Mouse (Mus musculus) midbrain, embryonic 14.5 days (tissue): ENCODE results near the gene Tmprss7. TPM values are rescaled to one million over a fixed set of nuclear protein-coding genes. Genes with fewer than 3 reads are reported as not detected.
A peak's percentile ranks its signal among the peaks of the same experiment; 100 is the strongest.

ENCODE experiments used
- ATAC-seq: fragments of 200-750 bp; cut with Nextera tagmentation; 2 replicates; pipeline ENCODE4 v1.8.0; 2017; ENCODE audit warnings: moderate number of reproducible peaks, moderate library complexity; ENCODE audit not compliant: low FRiP score, low TSS enrichment
- DNase-seq: peaks from one replicate; pipeline ENCODE4 v3.0.0-alpha.2; 2015
- H3K27ac ChIP-seq: fragments of 300-500 bp; sonication (generic); replicated peaks from 2 replicates; pipeline ENCODE4 v1.5.1; 2014; ENCODE audit warnings: mild to moderate bottlenecking, low read depth, low read length, moderate library complexity
- H3K27me3 ChIP-seq: fragments of 300-500 bp; sonication (generic); 2 replicates; pipeline ENCODE4 v1.6.1; 2014; ENCODE audit warnings: low read length, control low read depth, mixed read lengths; ENCODE audit not compliant: control insufficient read depth, insufficient read depth
- H3K36me3 ChIP-seq: fragments of 300-500 bp; sonication (generic); 2 replicates; pipeline ENCODE4 v1.6.1; 2014; ENCODE audit warnings: low read length, control low read depth; ENCODE audit not compliant: control insufficient read depth, insufficient read depth
- H3K4me1 ChIP-seq: fragments of 300-500 bp; sonication (generic); 2 replicates; pipeline ENCODE4 v1.6.1; 2014; ENCODE audit warnings: mild to moderate bottlenecking, antibody characterized with exemption, low read length, control low read depth; ENCODE audit not compliant: control insufficient read depth, insufficient read depth
- H3K4me2 ChIP-seq: fragments of 300-500 bp; sonication (generic); 2 replicates; pipeline ENCODE4 v1.6.1; 2014; ENCODE audit warnings: mild to moderate bottlenecking, low read length, moderate library complexity
- H3K4me3 ChIP-seq: fragments of 300-500 bp; sonication (generic); replicated peaks from 2 replicates; pipeline ENCODE4 v1.5.1; 2014; ENCODE audit warnings: low read depth, low read length
- H3K9ac ChIP-seq: fragments of 300-500 bp; sonication (generic); replicated peaks from 2 replicates; pipeline ENCODE4 v1.6.1; 2014; ENCODE audit warnings: mild to moderate bottlenecking, low read length, moderate library complexity
- H3K9me3 ChIP-seq: fragments of 300-500 bp; sonication (generic); 2 replicates; pipeline ENCODE4 v1.6.1; 2016; ENCODE audit warnings: low read length, control low read depth, mixed read lengths; ENCODE audit not compliant: control insufficient read depth
- WGBS: fragments of 180-500 bp; shearing (Covaris S2); extraction: QIAGEN DNeasy Blood & Tissue Kit; methylation state at CpG from one replicate; pipeline ENCODE4 v1.1.7; 2014; 5-methylcytosine and 5-hydroxymethylcytosine counted together
- polyA plus RNA-seq: library from polyadenylated mRNA; unstranded; fragments of >200 nt; fragmentation: Nextera tagmentation; extraction: Ambion mirVana; gene quantifications from 2 replicates; pipeline ENCODE4 v1.2.1, GENCODE M21; 2014

Gene Tmprss7
- polyA plus RNA-seq, 1 experiment from 2014 or later, result 0.29 TPM

- ATAC-seq (no peak), DNase-seq (no peak)
- peak overlapping the region; percentile 46 for H3K4me2 ChIP-seq
- no peaks in the 10 kb centered on the region for H3K9me3 ChIP-seq
- no peak overlapping the region for H3K27ac ChIP-seq
- H3K4me1 ChIP-seq, result no peaks in the 10 kb centered on the region
- H3K36me3 ChIP-seq, result no peaks in the 10 kb centered on the region
- no peak overlapping the region for H3K9ac ChIP-seq
- H3K27me3 ChIP-seq, result 0 out of 2 replicates have a peak, but pooled peaks cover 4% of the 10 kb centered on the region
- H3K4me3 ChIP-seq, result peak overlapping the region; percentile 16
- 15% methylated on average over 17 of the region's 17 CpGs for WGBS
Observed at GRCm38 (mm10) chr16:45653009-45653933, 40.2 kb downstream of the Tmprss7 start.

DNA sequence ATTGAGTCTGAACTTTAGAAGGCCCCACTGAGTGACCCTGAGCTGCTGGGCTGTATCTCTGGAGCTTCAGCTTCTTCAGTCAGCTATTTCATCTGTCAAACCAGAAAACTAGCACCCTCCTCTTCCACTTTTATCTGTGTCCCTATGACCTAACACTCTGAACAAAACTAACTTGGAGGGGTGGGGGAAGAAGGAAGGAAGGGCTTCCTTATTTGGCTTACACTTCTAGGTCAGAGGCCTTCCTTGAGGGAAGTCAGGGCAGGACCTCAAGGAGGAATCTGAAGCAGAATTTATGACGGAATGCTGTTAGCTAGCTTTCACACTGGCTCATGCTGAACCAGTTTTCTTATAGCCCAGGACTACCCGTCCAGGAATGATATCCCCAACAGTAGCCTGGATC lies 42.0 kb downstream of the Tmprss7 start:
- DNase-seq (no peak), ATAC-seq (no peak)
- Histone ChIP-seq H3K9me3 (no peaks in the 10 kb centered on the region), H3K4me2 (no peak overlapping the region), H3K36me3 (no peaks in the 10 kb centered on the region), H3K4me3 (no peak overlapping the region), H3K4me1 (no peaks in the 10 kb centered on the region), H3K9ac (no peak overlapping the region), H3K27me3 (0 out of 2 replicates have a peak, but pooled peaks cover 4% of the 10 kb centered on the region), H3K27ac (no peak overlapping the region)
- 81% methylated on average over 2 of the region's 2 CpGs for WGBS

- Histone ChIP-seq H3K4me1 (no peaks in the 10 kb centered on the region), H3K9ac (no peak overlapping the region), H3K36me3 (no peaks in the 10 kb centered on the region), H3K4me3 (no peak overlapping the region), H3K4me2 (no peak overlapping the region), H3K9me3 (no peaks in the 10 kb centered on the region), H3K27me3 (no peaks in the 10 kb centered on the region), H3K27ac (no peak overlapping the region)
- 79% methylated on average over 6 of the region's 6 CpGs for WGBS
- DNase-seq (no peak), ATAC-seq (no peak)
Observed at GRCm38 (mm10) chr16:45644380-45644779, 49.1 kb downstream of the Tmprss7 start.

DNA sequence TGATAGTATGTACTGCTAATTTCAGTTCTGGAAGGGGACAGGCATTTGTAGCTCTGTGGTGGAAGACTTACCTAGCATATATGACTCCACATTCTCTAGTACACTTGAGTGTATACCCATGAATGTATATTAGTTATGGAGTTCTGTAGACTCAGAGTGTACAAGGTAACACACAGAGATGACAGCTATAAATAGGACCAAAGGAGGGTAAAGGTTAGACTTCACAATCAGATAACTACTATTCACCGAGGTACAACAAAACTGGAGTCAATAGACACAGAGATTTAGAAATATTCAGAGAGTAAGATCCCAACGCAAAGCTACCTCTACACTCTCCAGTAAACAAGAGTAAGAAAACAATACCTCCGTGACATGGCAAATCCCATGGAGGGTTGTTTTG lies 49.5 kb downstream of the Tmprss7 start:
- H3K27me3 ChIP-seq, result no peaks in the 10 kb centered on the region
- H3K9me3 ChIP-seq, result no peaks in the 10 kb centered on the region
- no peak for DNase-seq
- H3K4me3 ChIP-seq, result no peak overlapping the region
- H3K9ac ChIP-seq, result no peak overlapping the region
- H3K4me1 ChIP-seq, result no peaks in the 10 kb centered on the region
- 95% methylated on average over 3 of the region's 3 CpGs for WGBS
- ATAC-seq, result no peak
- H3K4me2 ChIP-seq, result no peak overlapping the region
- no peak overlapping the region for H3K27ac ChIP-seq
- H3K36me3 ChIP-seq, result no peaks in the 10 kb centered on the region

GRCm38 (mm10) chr16:45641301-45641700 lies 52.2 kb downstream of the Tmprss7 start:
- Histone ChIP-seq H3K4me1 (no peaks in the 10 kb centered on the region), H3K27me3 (no peaks in the 10 kb centered on the region), H3K36me3 (no peaks in the 10 kb centered on the region), H3K4me3 (no peak overlapping the region), H3K9me3 (no peaks in the 10 kb centered on the region), H3K9ac (no peak overlapping the region), H3K27ac (no peak overlapping the region), H3K4me2 (no peak overlapping the region)
- 79% methylated on average over 3 of the region's 3 CpGs for WGBS
- DNase-seq, result no peak
- no peak for ATAC-seq

- no peaks in the 10 kb centered on the region for H3K36me3 ChIP-seq
- no peak overlapping the region for H3K9ac ChIP-seq
- no peaks in the 10 kb centered on the region for H3K9me3 ChIP-seq
- H3K4me1 ChIP-seq, result no peaks in the 10 kb centered on the region
- ATAC-seq (no peak), DNase-seq (no peak)
- no peak overlapping the region for H3K27ac ChIP-seq
- no peak overlapping the region for H3K4me2 ChIP-seq
- no peak overlapping the region for H3K4me3 ChIP-seq
- no peaks in the 10 kb centered on the region for H3K27me3 ChIP-seq
- 88% methylated on average over 10 of the region's 10 CpGs for WGBS
Observed at GRCm38 (mm10) chr16:45640070-45640762, 53.2 kb downstream of the Tmprss7 start.

DNA sequence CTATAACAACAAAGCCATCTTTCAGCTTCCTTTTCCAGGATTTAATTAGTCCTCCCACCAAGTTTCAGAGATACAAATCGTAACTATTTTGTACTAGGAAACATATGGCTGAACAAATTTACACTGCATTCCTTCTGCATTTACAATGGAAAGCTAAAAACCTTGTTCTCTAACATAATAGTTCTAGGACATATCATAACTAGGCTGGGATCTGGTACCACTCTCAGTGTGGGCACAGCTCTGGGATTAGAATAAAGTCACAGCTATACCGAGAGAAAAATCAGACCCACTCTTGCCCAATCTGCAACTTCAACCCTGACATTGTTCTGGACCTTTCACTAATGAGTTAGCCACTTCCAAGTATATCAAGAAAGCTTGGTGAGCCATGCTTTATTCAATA lies 57.6 kb downstream of the Tmprss7 start:
- Histone ChIP-seq H3K27ac (no peak overlapping the region), H3K4me2 (no peak overlapping the region), H3K4me1 (no peaks in the 10 kb centered on the region), H3K9me3 (no peaks in the 10 kb centered on the region), H3K9ac (no peak overlapping the region), H3K27me3 (no peaks in the 10 kb centered on the region), H3K4me3 (no peak overlapping the region), H3K36me3 (no peaks in the 10 kb centered on the region)
- DNase-seq (no peak), ATAC-seq (no peak)
- WGBS, result 89% methylated on average over 2 of the region's 2 CpGs

DNA sequence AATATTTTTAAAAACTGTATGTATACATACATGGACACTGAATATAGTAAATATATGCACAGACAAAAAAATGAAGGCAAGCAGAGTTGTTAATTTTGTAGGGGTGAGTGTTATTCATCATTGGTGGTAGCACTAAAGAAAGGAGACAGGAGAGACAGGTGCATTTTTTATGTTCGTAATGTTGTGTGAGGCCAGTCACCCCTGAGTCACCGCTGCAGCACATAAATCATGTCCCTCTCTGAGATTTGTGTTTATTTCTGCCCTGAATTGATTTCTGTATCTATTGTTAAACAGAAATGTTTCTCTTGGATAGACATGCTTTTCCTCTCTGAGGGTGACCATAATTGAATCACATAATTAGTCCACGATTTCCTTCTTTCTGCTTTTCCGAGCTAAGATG lies 61.0 kb downstream of the Tmprss7 start:
- DNase-seq (no peak), ATAC-seq (no peak)
- Histone ChIP-seq H3K4me1 (no peaks in the 10 kb centered on the region), H3K9ac (no peak overlapping the region), H3K27ac (no peak overlapping the region), H3K27me3 (no peaks in the 10 kb centered on the region), H3K9me3 (no peaks in the 10 kb centered on the region), H3K4me2 (no peak overlapping the region), H3K36me3 (no peaks in the 10 kb centered on the region), H3K4me3 (no peak overlapping the region)
- 90% methylated on average over 4 of the region's 4 CpGs for WGBS
